Mouse (Mus musculus) erythroblast, embryonic 14.5 days (primary cell): ENCODE results near the gene Ldha. TPM values are rescaled to one million over a fixed set of nuclear protein-coding genes. Genes with fewer than 3 reads are reported as not detected.

ENCODE experiments used
- H3K27me3 ChIP-seq: 2 replicates; pipeline ENCODE4 v1.6.1; 2012; ENCODE audit warnings: inconsistent platforms; ENCODE audit not compliant: control insufficient read depth
- H3K36me3 ChIP-seq: 2 replicates; pipeline ENCODE4 v1.6.1; 2012; ENCODE audit warnings: mild to moderate bottlenecking, inconsistent platforms; ENCODE audit not compliant: control insufficient read depth
- H3K4me1 ChIP-seq: 2 replicates; pipeline ENCODE4 v1.6.1; 2012; ENCODE audit warnings: inconsistent platforms; ENCODE audit not compliant: control insufficient read depth
- H3K4me3 ChIP-seq: replicated peaks from 2 replicates; pipeline ENCODE3; 2012; ENCODE audit warnings: moderate library complexity, mild to moderate bottlenecking, inconsistent platforms
- H3K9me3 ChIP-seq: 2 replicates; pipeline ENCODE4 v1.6.1; 2012; ENCODE audit warnings: low read length, inconsistent platforms, mixed read lengths; ENCODE audit not compliant: control insufficient read depth
- GATA1 ChIP-seq: IDR thresholded peaks from 2 replicates; pipeline ENCODE4 v1.6.1; 2012; ENCODE audit warnings: low read length, inconsistent platforms, mixed read lengths
- TAL1 ChIP-seq: IDR thresholded peaks from 3 replicates; pipeline ENCODE4 v1.6.1; 2012; ENCODE audit warnings: low read length, inconsistent platforms, mixed read lengths
- polyA plus RNA-seq: library from polyadenylated mRNA; stranded (reverse); fragments of >175 nt; gene quantifications from 2 replicates; pipeline ENCODE4 v1.2.3, GENCODE M21; 2012

Ldha gene
- polyA plus RNA-seq, 1 experiment: 18.0 TPM

GRCm38 (mm10) chr7:46834994-46835610 is 6.2 kb upstream of the Ldha start:
- no peaks in the 10 kb centered on the region for H3K9me3 ChIP-seq
- H3K4me1 ChIP-seq: peaks cover 49% of the 10 kb centered on the region

GRCm38 (mm10) chr7:46836357-46836756 is 4.9 kb upstream of the Ldha start:
- Histone ChIP-seq H3K9me3 (no peaks in the 10 kb centered on the region), H3K36me3 (no peaks in the 10 kb centered on the region), H3K4me1 (peaks cover 42% of the 10 kb centered on the region), H3K27me3 (peaks cover 1% of the 10 kb centered on the region; the same call in 1 of the 2 replicates), H3K4me3 (no peak overlapping the region)
- TF ChIP-seq TAL1 (no peak), GATA1 (no peak)

More at GRCm38 (mm10) chr7:46834994-46835610, 6.2 kb upstream of the Ldha start:
- Histone ChIP-seq H3K36me3 (no peaks in the 10 kb centered on the region), H3K27me3 (no peaks in the 10 kb centered on the region), H3K4me3 (no peak overlapping the region)
- TF ChIP-seq TAL1 (no peak), GATA1 (no peak)

GRCm38 (mm10) chr7:46837073-46837472 is 4.2 kb upstream of the Ldha start:
- no peak overlapping the region for H3K4me3 ChIP-seq
- peaks cover 37% of the 10 kb centered on the region for H3K4me1 ChIP-seq
- TF ChIP-seq GATA1: no peak
- no peak for TF ChIP-seq TAL1
- H3K36me3 ChIP-seq: no peaks in the 10 kb centered on the region
- H3K27me3 ChIP-seq: peaks cover 2% of the 10 kb centered on the region; the same call in 1 of the 2 replicates
- no peaks in the 10 kb centered on the region for H3K9me3 ChIP-seq

- Histone ChIP-seq H3K4me3 (no peak overlapping the region), H3K4me1 (peaks cover 27% of the 10 kb centered on the region), H3K9me3 (no peaks in the 10 kb centered on the region), H3K27me3 (peaks cover 2% of the 10 kb centered on the region; the same call in 1 of the 2 replicates), H3K36me3 (no peaks in the 10 kb centered on the region)
- no peak for TF ChIP-seq TAL1
- TF ChIP-seq GATA1: no peak
Observed at GRCm38 (mm10) chr7:46838104-46838671, 3.1 kb upstream of the Ldha start.

GRCm38 (mm10) chr7:46838891-46839302 is 2.4 kb upstream of the Ldha start:
- Histone ChIP-seq H3K4me3 (no peak overlapping the region), H3K36me3 (no peaks in the 10 kb centered on the region), H3K27me3 (peaks cover 2% of the 10 kb centered on the region; the same call in 1 of the 2 replicates), H3K4me1 (peaks cover 20% of the 10 kb centered on the region), H3K9me3 (no peaks in the 10 kb centered on the region)
- no peak for TF ChIP-seq TAL1
- no peak for TF ChIP-seq GATA1

DNA sequence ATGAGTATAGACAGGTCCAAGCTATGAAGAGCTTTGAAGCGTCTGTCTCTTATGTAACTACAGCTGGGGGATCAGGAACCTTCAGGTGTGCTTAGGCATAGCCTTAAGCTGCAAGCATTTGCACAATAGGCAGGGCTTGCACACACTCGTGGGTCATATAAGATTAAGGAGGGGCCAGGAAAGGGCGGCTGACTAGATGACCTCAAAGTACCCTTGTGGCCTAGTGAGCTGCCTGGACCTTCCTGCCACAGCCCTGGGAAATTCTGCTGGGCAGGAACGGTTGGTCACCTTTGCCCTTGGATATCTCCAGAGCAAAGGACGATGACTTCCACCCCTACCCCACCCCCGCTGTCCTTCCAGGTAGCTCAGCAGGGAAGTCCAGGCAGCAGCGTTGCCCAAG is 1.8 kb upstream of the Ldha start:
- H3K4me3 ChIP-seq: no peak overlapping the region
- no peaks in the 10 kb centered on the region for H3K36me3 ChIP-seq
- H3K9me3 ChIP-seq: no peaks in the 10 kb centered on the region
- peaks cover 16% of the 10 kb centered on the region for H3K4me1 ChIP-seq
- peaks cover 2% of the 10 kb centered on the region; the same call in 1 of the 2 replicates for H3K27me3 ChIP-seq
- TF ChIP-seq TAL1: no peak
- no peak for TF ChIP-seq GATA1

GRCm38 (mm10) chr7:46839861-46840260 is 1.4 kb upstream of the Ldha start:
- TF ChIP-seq GATA1 (no peak), TAL1 (no peak)
- Histone ChIP-seq H3K27me3 (peaks cover 2% of the 10 kb centered on the region; the same call in 1 of the 2 replicates), H3K9me3 (no peaks in the 10 kb centered on the region), H3K4me3 (no peak overlapping the region), H3K36me3 (no peaks in the 10 kb centered on the region), H3K4me1 (peaks cover 18% of the 10 kb centered on the region)

- Histone ChIP-seq H3K36me3 (no peaks in the 10 kb centered on the region), H3K4me3 (no peak overlapping the region), H3K4me1 (peaks cover 23% of the 10 kb centered on the region), H3K27me3 (peaks cover 2% of the 10 kb centered on the region; the same call in 1 of the 2 replicates), H3K9me3 (no peaks in the 10 kb centered on the region)
- TF ChIP-seq TAL1 (no peak), GATA1 (no peak)
Observed at GRCm38 (mm10) chr7:46840326-46840725, 949 bp upstream of the Ldha start.

DNA sequence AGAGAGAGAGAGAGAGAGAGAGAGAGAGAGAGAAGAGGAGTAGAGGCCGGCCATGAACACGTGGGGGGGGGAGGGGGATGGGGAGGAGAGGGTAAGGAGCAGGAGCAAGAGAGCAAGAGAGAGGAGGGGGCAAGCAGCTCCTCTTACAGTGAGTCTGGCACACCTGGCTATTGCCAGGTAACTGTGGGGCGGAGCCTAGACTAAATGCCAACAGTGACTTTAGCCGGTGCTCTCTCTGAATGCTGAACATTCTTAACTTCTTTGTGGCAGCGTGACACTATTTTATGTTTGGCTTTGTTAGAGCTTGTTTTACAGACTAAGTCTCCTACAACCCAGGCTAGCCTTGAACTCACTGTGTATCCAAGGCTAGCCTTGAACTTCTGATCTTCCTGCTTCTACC is 1.0 kb downstream of the Ldha start:
- Histone ChIP-seq H3K27me3 (peaks cover 2% of the 10 kb centered on the region; the same call in 1 of the 2 replicates), H3K9me3 (no peaks in the 10 kb centered on the region), H3K4me1 (peaks cover 42% of the 10 kb centered on the region), H3K36me3 (no peaks in the 10 kb centered on the region), H3K4me3 (no peak overlapping the region)
- TF ChIP-seq TAL1 (no peak), GATA1 (no peak)

- Histone ChIP-seq H3K36me3 (peaks cover 5% of the 10 kb centered on the region), H3K4me3 (no peak overlapping the region), H3K27me3 (peaks cover 2% of the 10 kb centered on the region; the same call in 1 of the 2 replicates), H3K4me1 (peaks cover 43% of the 10 kb centered on the region), H3K9me3 (no peaks in the 10 kb centered on the region)
- no peak for TF ChIP-seq GATA1
- TF ChIP-seq TAL1: no peak
Observed at GRCm38 (mm10) chr7:46843576-46843975, 2.3 kb downstream of the Ldha start.
